Mouse (Mus musculus): ENCODE measurements around the gene Ptprj. TPM values are rescaled to one million over a fixed set of nuclear protein-coding genes. Genes with fewer than 3 reads are reported as not detected.

Ptprj gene
- polyA plus RNA-seq, 1 experiment from 2014 or later = 4.2 TPM

DNA sequence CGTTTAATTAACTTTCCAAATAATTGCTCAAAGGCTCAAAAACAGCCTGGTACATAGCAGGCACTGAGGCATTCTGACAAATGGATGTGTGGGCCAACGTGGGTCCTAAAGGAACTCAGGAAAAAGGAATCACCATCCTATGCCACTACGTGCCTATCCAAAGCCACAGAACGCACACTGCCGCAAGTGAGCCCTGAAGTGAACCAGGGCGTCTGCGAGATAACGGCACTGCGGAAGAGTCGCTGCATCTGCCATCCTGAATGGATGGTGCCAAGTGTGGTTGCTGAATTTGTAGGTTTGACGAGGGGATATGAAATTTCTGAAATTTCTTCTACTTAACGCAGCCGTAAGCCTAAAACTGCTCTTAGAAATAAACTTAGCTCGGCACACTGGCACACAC is 54.6 kb downstream of the Ptprj start:
- Histone ChIP-seq H3K9me3 (ENCODE audit: low read length) (no peaks in the 10 kb centered on the region), H3K4me2 (replicated peaks; ENCODE audit: low read depth, low read length) (no peak overlapping the region), H3K9ac (replicated peaks; ENCODE audit: low read depth) (no peak overlapping the region), H3K36me3 (ENCODE audit: insufficient read depth, low read length) (no peaks in the 10 kb centered on the region), H3K4me3 (ENCODE audit: low read depth, low read length) (no peak overlapping the region), H3K27me3 (replicated peaks; ENCODE audit: insufficient read depth, low read length) (no peaks in the 10 kb centered on the region), H3K4me1 (ENCODE audit: insufficient read depth, low read depth, low read length) (peaks cover 5% of the 10 kb centered on the region; the same call in 1 of the 2 replicates), H3K27ac (ENCODE audit: low read length) (peak overlapping the region; percentile 20; the same call in 1 of the 2 replicates)
- TF ChIP-seq CTCF (IDR thresholded peaks at IDR 0.05) = no peak
- TF ChIP-seq EP300 (IDR thresholded peaks at IDR 0.05) = no peak
- 55% methylated on average over 14 of the region's 14 CpGs for WGBS
- DNase-seq (ENCODE audit: low spot score) = no peak
- ATAC-seq = no peak

GRCm38 (mm10) chr2:90522455-90522854 is 58.0 kb downstream of the Ptprj start:
- Histone ChIP-seq H3K36me3 (ENCODE audit: insufficient read depth, low read length) (no peaks in the 10 kb centered on the region), H3K4me3 (ENCODE audit: low read depth, low read length) (no peak overlapping the region), H3K9me3 (ENCODE audit: low read length) (no peaks in the 10 kb centered on the region), H3K4me1 (ENCODE audit: insufficient read depth, low read depth, low read length) (peaks cover 5% of the 10 kb centered on the region; the same call in 1 of the 2 replicates), H3K4me2 (replicated peaks; ENCODE audit: low read depth, low read length) (no peak overlapping the region), H3K27ac (ENCODE audit: low read length) (no peak overlapping the region), H3K27me3 (replicated peaks; ENCODE audit: insufficient read depth, low read length) (no peaks in the 10 kb centered on the region), H3K9ac (replicated peaks; ENCODE audit: low read depth) (no peak overlapping the region)
- WGBS = 50% methylated on average over 6 of the region's 6 CpGs
- no peak for TF ChIP-seq CTCF (IDR thresholded peaks at IDR 0.05)
- no peak for TF ChIP-seq EP300 (IDR thresholded peaks at IDR 0.05)
- peak; percentile 42 for ATAC-seq
- DNase-seq (ENCODE audit: low spot score) = peak; percentile 35

DNA sequence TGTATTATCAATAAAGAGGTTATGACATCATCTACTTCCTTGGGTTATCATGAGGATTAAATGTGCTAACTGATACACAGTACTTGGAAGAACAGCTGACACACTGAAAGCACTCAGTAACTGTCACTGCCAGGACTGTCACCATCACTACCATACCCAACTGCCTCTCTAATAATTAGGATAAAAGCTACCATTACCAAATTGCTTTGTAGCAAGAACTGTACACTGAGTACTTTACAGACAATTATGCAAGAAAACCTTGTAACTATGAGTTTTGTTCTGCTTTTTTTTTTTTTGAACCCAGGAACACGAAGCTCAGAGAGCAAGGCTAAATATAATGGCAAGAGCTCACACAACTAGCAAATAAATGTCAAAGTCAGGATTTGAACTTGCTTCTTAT is 58.5 kb downstream of the Ptprj start:
- H3K9me3 ChIP-seq (ENCODE audit: low read length) = no peaks in the 10 kb centered on the region
- no peak overlapping the region for H3K27ac ChIP-seq (ENCODE audit: low read length)
- no peak for ATAC-seq
- DNase-seq (ENCODE audit: low spot score) = peak; percentile 34
- H3K4me3 ChIP-seq (ENCODE audit: low read depth, low read length) = no peak overlapping the region
- H3K27me3 ChIP-seq (replicated peaks; ENCODE audit: insufficient read depth, low read length) = no peaks in the 10 kb centered on the region
- H3K36me3 ChIP-seq (ENCODE audit: insufficient read depth, low read length) = no peaks in the 10 kb centered on the region
- WGBS = 71% methylated on average over 1 of the region's 1 CpGs
- no peak overlapping the region for H3K4me2 ChIP-seq (replicated peaks; ENCODE audit: low read depth, low read length)
- 0 out of 2 replicates have a peak, but pooled peaks have one; percentile 10 for TF ChIP-seq EP300 (IDR thresholded peaks at IDR 0.05)
- TF ChIP-seq CTCF (IDR thresholded peaks at IDR 0.05) = no peak
- peaks cover 1% of the 10 kb centered on the region; the same call in 1 of the 2 replicates for H3K4me1 ChIP-seq (ENCODE audit: insufficient read depth, low read depth, low read length)
- no peak overlapping the region for H3K9ac ChIP-seq (replicated peaks; ENCODE audit: low read depth)

DNA sequence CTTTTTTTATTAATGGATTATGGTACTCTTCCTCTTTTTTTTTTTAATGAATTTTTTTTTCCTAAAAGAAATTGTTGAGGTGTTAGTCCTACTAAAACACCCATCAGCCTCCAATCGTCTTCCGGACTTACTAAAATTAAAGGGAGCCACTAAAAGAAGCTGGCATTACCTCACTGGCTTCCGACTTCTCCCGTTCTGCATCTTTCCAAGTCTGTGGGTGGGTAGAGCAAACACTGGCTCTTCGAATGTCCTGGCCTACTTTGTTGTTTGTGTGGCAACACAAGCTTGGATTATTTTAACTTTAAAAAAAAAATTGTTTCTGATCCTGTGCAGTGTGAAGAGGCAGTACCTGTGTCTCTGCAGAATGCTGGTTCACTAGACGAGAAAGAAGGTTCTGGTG is 62.2 kb downstream of the Ptprj start:
- no peak for TF ChIP-seq EP300 (IDR thresholded peaks at IDR 0.05)
- H3K36me3 ChIP-seq (ENCODE audit: insufficient read depth, low read length) = no peaks in the 10 kb centered on the region
- H3K4me1 ChIP-seq (ENCODE audit: insufficient read depth, low read depth, low read length) = no peaks in the 10 kb centered on the region
- ATAC-seq = no peak
- 77% methylated on average over 6 of the region's 6 CpGs for WGBS
- no peak for DNase-seq (ENCODE audit: low spot score)
- H3K27ac ChIP-seq (ENCODE audit: low read length) = no peak overlapping the region
- no peak overlapping the region for H3K4me3 ChIP-seq (ENCODE audit: low read depth, low read length)
- H3K27me3 ChIP-seq (replicated peaks; ENCODE audit: insufficient read depth, low read length) = no peaks in the 10 kb centered on the region
- no peak overlapping the region for H3K4me2 ChIP-seq (replicated peaks; ENCODE audit: low read depth, low read length)
- no peaks in the 10 kb centered on the region for H3K9me3 ChIP-seq (ENCODE audit: low read length)
- no peak overlapping the region for H3K9ac ChIP-seq (replicated peaks; ENCODE audit: low read depth)

DNA sequence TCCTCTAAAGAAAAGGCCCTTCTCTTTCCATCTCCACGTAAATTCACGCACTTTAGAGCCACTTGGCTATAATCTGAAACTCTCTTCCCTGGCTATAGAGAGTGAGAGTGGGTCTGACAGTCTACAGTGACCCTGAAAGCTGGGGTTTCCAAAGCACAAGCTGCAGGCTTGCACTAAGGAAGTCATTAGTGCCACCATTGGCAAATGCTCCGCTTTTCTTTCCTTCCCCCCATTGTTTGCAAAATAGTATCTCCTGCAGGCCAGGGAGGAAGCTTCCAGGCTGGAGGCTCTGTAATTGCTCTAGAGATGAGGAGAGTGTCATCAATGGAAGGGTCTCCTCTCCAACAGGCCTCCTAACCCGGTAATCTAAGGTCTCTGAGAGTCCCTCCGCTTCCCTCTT is 65.5 kb downstream of the Ptprj start:
- H3K4me3 ChIP-seq (ENCODE audit: low read depth, low read length) = no peak overlapping the region
- no peaks in the 10 kb centered on the region for H3K36me3 ChIP-seq (ENCODE audit: insufficient read depth, low read length)
- H3K4me1 ChIP-seq (ENCODE audit: insufficient read depth, low read depth, low read length) = no peaks in the 10 kb centered on the region
- TF ChIP-seq CTCF (IDR thresholded peaks at IDR 0.05) (no peak), EP300 (IDR thresholded peaks at IDR 0.05) (no peak)
- no peaks in the 10 kb centered on the region for H3K9me3 ChIP-seq (ENCODE audit: low read length)
- no peak overlapping the region for H3K4me2 ChIP-seq (replicated peaks; ENCODE audit: low read depth, low read length)
- DNase-seq (ENCODE audit: low spot score) = no peak
- H3K27me3 ChIP-seq (replicated peaks; ENCODE audit: insufficient read depth, low read length) = no peaks in the 10 kb centered on the region
- H3K27ac ChIP-seq (ENCODE audit: low read length) = no peak overlapping the region
- 57% methylated on average over 5 of the region's 5 CpGs for WGBS
- no peak for ATAC-seq
- no peak overlapping the region for H3K9ac ChIP-seq (replicated peaks; ENCODE audit: low read depth)

DNA sequence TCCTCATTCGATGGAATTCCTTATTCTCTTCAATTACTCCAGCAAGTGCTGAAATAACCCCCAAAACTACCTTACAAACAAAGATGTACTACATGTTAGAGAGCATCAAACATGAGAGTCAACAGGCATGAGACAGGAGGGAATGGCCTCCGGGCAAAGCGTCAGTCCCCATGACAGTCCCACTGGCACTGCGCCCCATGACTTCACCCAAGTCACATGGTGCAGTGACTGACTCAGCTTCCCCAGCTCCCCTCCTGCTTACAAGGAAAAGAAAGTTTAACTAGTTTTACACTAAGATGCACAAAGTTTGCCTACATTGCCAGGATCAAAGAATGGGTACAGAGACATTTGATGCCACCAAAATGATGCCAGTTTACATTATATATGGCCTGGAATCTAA is 71.2 kb downstream of the Ptprj start:
- WGBS = 84% methylated on average over 4 of the region's 4 CpGs
- no peaks in the 10 kb centered on the region; the same call in 1 of the 2 replicates for H3K4me1 ChIP-seq (ENCODE audit: insufficient read depth, low read depth, low read length)
- no peak for TF ChIP-seq CTCF (IDR thresholded peaks at IDR 0.05)
- TF ChIP-seq EP300 (IDR thresholded peaks at IDR 0.05) = no peak
- no peak overlapping the region for H3K4me3 ChIP-seq (ENCODE audit: low read depth, low read length)
- no peak overlapping the region for H3K9ac ChIP-seq (replicated peaks; ENCODE audit: low read depth)
- H3K27me3 ChIP-seq (replicated peaks; ENCODE audit: insufficient read depth, low read length) = no peaks in the 10 kb centered on the region
- H3K4me2 ChIP-seq (replicated peaks; ENCODE audit: low read depth, low read length) = no peak overlapping the region
- no peaks in the 10 kb centered on the region for H3K9me3 ChIP-seq (ENCODE audit: low read length)
- DNase-seq (ENCODE audit: low spot score) = no peak
- no peaks in the 10 kb centered on the region for H3K36me3 ChIP-seq (ENCODE audit: insufficient read depth, low read length)
- no peak for ATAC-seq
- H3K27ac ChIP-seq (ENCODE audit: low read length) = no peak overlapping the region

DNA sequence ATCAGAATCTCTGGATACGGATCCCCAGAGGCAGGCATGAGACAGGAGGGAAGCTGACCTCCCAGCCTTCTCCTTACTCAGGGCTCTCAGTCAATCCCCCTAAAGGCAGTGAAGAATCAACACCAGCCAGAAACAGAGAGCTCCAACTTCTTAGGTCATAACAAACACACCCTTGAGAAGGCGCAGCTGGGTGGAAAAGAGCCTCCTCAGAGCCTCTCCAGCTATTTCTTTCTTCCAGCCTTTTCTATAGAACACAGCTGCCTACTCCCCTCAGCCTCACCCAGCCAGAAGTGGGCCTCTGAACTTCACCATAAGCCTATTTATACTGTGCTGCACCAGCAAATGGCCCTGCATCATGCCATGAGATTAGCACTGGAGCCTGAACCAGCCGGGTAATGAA is 74.3 kb downstream of the Ptprj start:
- no peak overlapping the region for H3K4me3 ChIP-seq (ENCODE audit: low read depth, low read length)
- 46% methylated on average over 3 of the region's 3 CpGs for WGBS
- DNase-seq (ENCODE audit: low spot score) (peak; percentile 53), ATAC-seq (peak; percentile 42)
- no peaks in the 10 kb centered on the region for H3K9me3 ChIP-seq (ENCODE audit: low read length)
- H3K4me2 ChIP-seq (replicated peaks; ENCODE audit: low read depth, low read length) = no peak overlapping the region
- TF ChIP-seq CTCF (IDR thresholded peaks at IDR 0.05) (no peak), EP300 (IDR thresholded peaks at IDR 0.05) (no peak)
- no peaks in the 10 kb centered on the region for H3K36me3 ChIP-seq (ENCODE audit: insufficient read depth, low read length)
- H3K27me3 ChIP-seq (replicated peaks; ENCODE audit: insufficient read depth, low read length) = no peaks in the 10 kb centered on the region
- no peaks in the 10 kb centered on the region; the same call in 1 of the 2 replicates for H3K4me1 ChIP-seq (ENCODE audit: insufficient read depth, low read depth, low read length)
- H3K27ac ChIP-seq (ENCODE audit: low read length) = no peak overlapping the region
- H3K9ac ChIP-seq (replicated peaks; ENCODE audit: low read depth) = no peak overlapping the region

Measured in lung, postnatal 0 days (tissue).